Mouse (Mus musculus): ENCODE data around the gene Zfp839. TPM values are rescaled to one million over a fixed set of nuclear protein-coding genes. Genes with fewer than 3 reads are reported as not detected.

The Zfp839 gene
- polyA plus RNA-seq, 1 experiment from 2014 or later, result 7.7 TPM

Other genes starting within 250 kb of the Zfp839 start
- 56.9 and 62.3 TPM in 2 replicates for gene Dync1h1, start 248.8 kb upstream of the Zfp839 start, polyA plus RNA-seq (2015; fragmentation: Nextera tagmentation; extraction: Ambion mirVana)
- gene 1700001K19Rik, start 167.6 kb upstream of the Zfp839 start, polyA plus RNA-seq (2015; fragmentation: Nextera tagmentation; extraction: Ambion mirVana), result not detected in 2 replicates
- 827 and 849 TPM in 2 replicates for gene Hsp90aa1, start 147.5 kb upstream of the Zfp839 start, polyA plus RNA-seq (2015; fragmentation: Nextera tagmentation; extraction: Ambion mirVana)
- gene Wdr20, start 112.3 kb upstream of the Zfp839 start, polyA plus RNA-seq (2015; fragmentation: Nextera tagmentation; extraction: Ambion mirVana), result 27.6 and 31.5 TPM in 2 replicates
- gene Mok, start 9.3 kb upstream of the Zfp839 start, polyA plus RNA-seq (2015; fragmentation: Nextera tagmentation; extraction: Ambion mirVana), result 6.5 and 7.3 TPM in 2 replicates
- gene Cinp, start 38.9 kb downstream of the Zfp839 start, polyA plus RNA-seq (2015; fragmentation: Nextera tagmentation; extraction: Ambion mirVana), result 66.9 and 74.3 TPM in 2 replicates
- 5.0 and 5.4 TPM in 2 replicates for gene Tecpr2, start 39.0 kb downstream of the Zfp839 start, polyA plus RNA-seq (2015; fragmentation: Nextera tagmentation; extraction: Ambion mirVana)
- 16.4 and 16.8 TPM in 2 replicates for gene Ankrd9, start 128.8 kb downstream of the Zfp839 start, polyA plus RNA-seq (2015; fragmentation: Nextera tagmentation; extraction: Ambion mirVana)
- 11.6 and 14.2 TPM in 2 replicates for gene Rcor1, start 189.1 kb downstream of the Zfp839 start, polyA plus RNA-seq (2015; fragmentation: Nextera tagmentation; extraction: Ambion mirVana)